Mouse (Mus musculus) stomach, postnatal 0 days (tissue): ENCODE results near the gene Esam. TPM values are rescaled to one million over a fixed set of nuclear protein-coding genes. Genes with fewer than 3 reads are reported as not detected.

Source experiments
- ATAC-seq: fragments of 200-750 bp; cut with Nextera tagmentation; 2 replicates; pipeline ENCODE4 v1.8.0; 2017; ENCODE audit not compliant: low FRiP score, low TSS enrichment
- DNase-seq: peaks from one replicate; pipeline ENCODE4 v3.0.0-alpha.2; 2016; ENCODE audit warnings: low spot score
- H3K27ac ChIP-seq: fragments of 300-500 bp; sonication (generic); replicated peaks from 2 replicates; pipeline ENCODE4 v1.5.1; 2014; ENCODE audit warnings: mild to moderate bottlenecking, control low read depth
- H3K27me3 ChIP-seq: fragments of 300-500 bp; sonication (generic); 2 replicates; pipeline ENCODE4 v1.6.1; 2014; ENCODE audit warnings: low read length; ENCODE audit not compliant: control insufficient read depth, insufficient read depth
- H3K36me3 ChIP-seq: fragments of 300-500 bp; sonication (generic); 2 replicates; pipeline ENCODE4 v1.6.1; 2014; ENCODE audit warnings: low read length, mixed read lengths; ENCODE audit not compliant: control insufficient read depth, insufficient read depth
- H3K4me1 ChIP-seq: fragments of 300-500 bp; sonication (generic); replicated peaks from 2 replicates; pipeline ENCODE4 v1.6.1; 2014; ENCODE audit warnings: antibody characterized with exemption; ENCODE audit not compliant: control insufficient read depth, insufficient read depth
- H3K4me2 ChIP-seq: fragments of 300-500 bp; sonication (generic); replicated peaks from 2 replicates; pipeline ENCODE4 v1.6.1; 2014; ENCODE audit warnings: low read depth, mild to moderate bottlenecking, control low read depth, moderate library complexity
- H3K4me3 ChIP-seq: fragments of 300-500 bp; sonication (generic); 2 replicates; pipeline ENCODE4 v1.5.1; 2014; ENCODE audit warnings: low read depth, low read length, control low read depth
- H3K9ac ChIP-seq: fragments of 300-500 bp; sonication (generic); 2 replicates; pipeline ENCODE4 v1.6.1; 2014; ENCODE audit warnings: mild to moderate bottlenecking, low read length, control low read depth, mixed read lengths
- H3K9me3 ChIP-seq: fragments of 300-500 bp; sonication (generic); 2 replicates; pipeline ENCODE4 v1.6.1; 2016; ENCODE audit warnings: low read length; ENCODE audit not compliant: control insufficient read depth
- CTCF ChIP-seq: IDR thresholded peaks from 2 replicates; pipeline ENCODE4 v1.5.1; 2016; ENCODE audit warnings: antibody characterized with exemption, low read depth, mild to moderate bottlenecking, moderate library complexity
- EP300 ChIP-seq: optimal IDR thresholded peaks from 2 replicates; pipeline ENCODE3; 2016; ENCODE audit warnings: antibody characterized with exemption
- WGBS: fragments of 180-500 bp; shearing (Covaris S2); extraction: QIAGEN DNeasy Blood & Tissue Kit; methylation state at CpG from one replicate; pipeline ENCODE4 v1.1.7; 2014; 5-methylcytosine and 5-hydroxymethylcytosine counted together
- polyA plus RNA-seq: library from polyadenylated mRNA; unstranded; fragments of >200 nt; fragmentation: Nextera tagmentation; extraction: Ambion mirVana; gene quantifications from 2 replicates; pipeline ENCODE4 v1.2.1, GENCODE M21; 2015

Gene Esam
- polyA plus RNA-seq, 1 experiment from 2014 or later: 30.5 TPM

DNA sequence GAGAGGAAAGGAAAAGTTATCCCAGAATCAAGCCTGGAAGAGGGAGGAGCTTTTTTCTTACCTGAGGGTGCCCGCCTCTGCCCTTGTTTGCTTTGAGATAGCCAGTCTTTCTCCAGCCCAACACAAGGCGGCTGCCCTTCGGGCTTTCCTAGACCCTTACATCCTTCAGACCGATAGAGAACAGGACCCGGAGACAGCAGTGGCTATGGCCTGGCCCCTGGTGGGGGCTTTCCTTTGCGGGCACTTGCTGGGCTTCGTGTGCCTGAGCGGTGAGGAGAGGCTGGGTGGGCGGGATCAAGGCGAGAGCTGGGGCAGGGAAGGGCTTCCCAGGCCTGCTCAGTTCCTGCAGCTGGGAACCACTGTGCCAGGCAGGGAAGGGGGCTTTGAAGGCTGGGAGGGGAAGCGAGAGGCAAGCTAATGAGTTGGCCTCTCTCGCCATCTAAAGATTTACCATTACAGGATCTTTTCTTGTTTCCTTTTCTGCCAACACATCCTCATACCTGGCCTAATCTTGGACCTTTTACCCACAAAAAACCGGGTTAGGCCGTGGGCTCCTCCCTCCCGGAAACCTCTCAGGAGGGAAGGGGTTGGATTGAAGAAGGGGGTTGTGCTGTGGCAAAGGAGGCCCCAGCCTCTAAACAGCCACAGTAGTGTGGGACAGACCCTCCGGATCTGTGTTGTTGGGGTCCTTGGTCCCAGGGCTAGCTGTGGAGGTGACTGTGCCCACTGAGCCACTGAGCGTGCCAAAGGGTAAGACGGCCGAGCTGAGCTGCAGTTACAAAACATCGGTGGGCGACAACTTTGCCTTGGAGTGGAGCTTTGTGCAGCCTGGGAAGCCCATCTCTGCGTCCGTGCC, 11.5 kb downstream of the Esam start, which contains the start of gene Vsig2:
TSS of gene Vsig2 (plus strand) at position 86 of the 856 bp plus-strand sequence.
- peak within 1 kb of the TSS; percentile 46 for H3K4me2 ChIP-seq
- DNase-seq (peak; percentile 68), ATAC-seq (peak; percentile 81)
- H3K9ac ChIP-seq: peak within 1 kb of the TSS; percentile 54
- no peaks in the 10 kb centered on the region for H3K9me3 ChIP-seq
- peak within 1 kb of the TSS; percentile 84 for H3K27ac ChIP-seq
- TF ChIP-seq EP300 (no peak), CTCF (no peak; the same call in 1 of the 2 replicates)
- H3K4me1 ChIP-seq: no peaks in the 10 kb centered on the region
- peak within 1 kb of the TSS; percentile 39 for H3K4me3 ChIP-seq
- 49% methylated on average over 22 of the region's 23 CpGs for WGBS
- no peaks in the 10 kb centered on the region for H3K36me3 ChIP-seq
- no peaks in the 10 kb centered on the region for H3K27me3 ChIP-seq

DNA sequence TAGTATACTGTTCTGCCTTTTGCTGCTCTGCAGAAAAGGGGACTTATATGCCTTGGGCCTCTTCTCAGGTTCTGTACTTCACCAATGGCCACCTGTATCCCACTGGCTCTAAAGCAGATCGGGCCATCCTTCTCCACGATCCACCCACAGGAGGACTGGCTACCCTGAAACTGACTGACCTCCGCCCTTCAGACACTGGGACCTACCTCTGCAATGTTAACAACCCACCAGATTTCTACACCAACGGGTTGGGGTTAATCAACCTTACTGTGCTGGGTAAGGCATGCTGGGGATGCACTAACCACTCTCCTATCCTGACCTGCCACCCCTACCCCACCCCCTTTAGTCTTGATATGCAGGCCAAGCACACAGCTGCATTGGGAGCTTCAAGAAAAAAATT, 12.3 kb downstream of the Esam start:
- 0 out of 2 replicates have a peak, but pooled peaks cover 2% of the 10 kb centered on the region for H3K4me1 ChIP-seq
- H3K4me2 ChIP-seq: peak overlapping the region; percentile 46
- peak overlapping the region; percentile 84; the same call in 1 of the 2 replicates for H3K27ac ChIP-seq
- peak overlapping the region; percentile 39; the same call in 1 of the 2 replicates for H3K4me3 ChIP-seq
- DNase-seq: no peak
- WGBS: 80% methylated on average over 4 of the region's 4 CpGs
- H3K27me3 ChIP-seq: no peaks in the 10 kb centered on the region
- no peak for ATAC-seq
- no peaks in the 10 kb centered on the region for H3K36me3 ChIP-seq
- no peak for TF ChIP-seq CTCF
- H3K9me3 ChIP-seq: no peaks in the 10 kb centered on the region
- peak overlapping the region; percentile 54 for H3K9ac ChIP-seq

DNA sequence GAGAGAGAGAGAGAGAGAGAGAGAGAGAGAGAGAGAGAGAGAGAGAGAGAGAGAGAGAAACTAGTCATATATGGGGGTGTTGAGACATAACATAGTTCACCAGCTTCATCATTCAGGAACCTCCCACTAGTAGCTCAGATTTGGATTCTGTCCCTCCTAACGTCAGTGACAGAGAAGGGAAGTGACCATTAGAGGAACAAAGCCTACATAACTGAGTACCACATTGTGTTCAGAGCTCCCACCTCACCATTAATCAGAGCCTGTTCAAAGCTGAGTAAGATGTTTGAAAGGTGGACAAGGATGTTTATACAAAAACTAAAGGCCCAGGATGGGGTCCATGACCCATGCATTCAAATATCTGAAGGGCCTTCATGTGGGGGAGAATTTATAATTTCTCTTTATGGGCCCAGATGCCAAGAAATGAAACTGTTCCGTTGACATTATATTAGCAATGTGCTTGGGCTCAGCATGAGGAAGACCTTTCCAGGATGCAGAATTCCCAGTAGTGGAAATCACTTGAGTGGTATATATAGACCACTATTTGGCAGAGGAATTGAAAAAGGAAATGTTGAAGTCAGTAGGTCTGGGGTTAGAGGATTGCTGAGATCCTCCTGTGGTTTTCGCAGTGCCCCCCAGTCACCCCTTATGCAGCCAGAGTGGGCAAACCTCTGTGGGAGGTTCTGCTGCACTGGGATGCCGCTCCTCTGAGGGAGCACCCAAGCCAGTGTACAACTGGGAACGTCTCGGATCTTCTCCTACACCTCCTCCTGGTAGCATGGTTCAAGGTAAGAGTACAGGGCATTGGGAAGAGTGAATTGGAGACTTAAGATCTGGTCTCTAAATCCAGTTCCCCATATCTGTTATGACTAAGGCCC, 13.1 kb downstream of the Esam start:
- 0 out of 2 replicates have a peak, but pooled peaks cover 2% of the 10 kb centered on the region for H3K4me1 ChIP-seq
- H3K27ac ChIP-seq: peak overlapping the region; percentile 20; the same call in 1 of the 2 replicates
- no peak for TF ChIP-seq CTCF
- TF ChIP-seq EP300: no peak
- 68% methylated on average over 6 of the region's 6 CpGs for WGBS
- no peak overlapping the region for H3K4me3 ChIP-seq
- no peaks in the 10 kb centered on the region for H3K27me3 ChIP-seq
- H3K4me2 ChIP-seq: no peak overlapping the region
- DNase-seq (no peak), ATAC-seq (no peak)
- no peaks in the 10 kb centered on the region for H3K9me3 ChIP-seq
- no peak overlapping the region for H3K9ac ChIP-seq
- H3K36me3 ChIP-seq: no peaks in the 10 kb centered on the region

DNA sequence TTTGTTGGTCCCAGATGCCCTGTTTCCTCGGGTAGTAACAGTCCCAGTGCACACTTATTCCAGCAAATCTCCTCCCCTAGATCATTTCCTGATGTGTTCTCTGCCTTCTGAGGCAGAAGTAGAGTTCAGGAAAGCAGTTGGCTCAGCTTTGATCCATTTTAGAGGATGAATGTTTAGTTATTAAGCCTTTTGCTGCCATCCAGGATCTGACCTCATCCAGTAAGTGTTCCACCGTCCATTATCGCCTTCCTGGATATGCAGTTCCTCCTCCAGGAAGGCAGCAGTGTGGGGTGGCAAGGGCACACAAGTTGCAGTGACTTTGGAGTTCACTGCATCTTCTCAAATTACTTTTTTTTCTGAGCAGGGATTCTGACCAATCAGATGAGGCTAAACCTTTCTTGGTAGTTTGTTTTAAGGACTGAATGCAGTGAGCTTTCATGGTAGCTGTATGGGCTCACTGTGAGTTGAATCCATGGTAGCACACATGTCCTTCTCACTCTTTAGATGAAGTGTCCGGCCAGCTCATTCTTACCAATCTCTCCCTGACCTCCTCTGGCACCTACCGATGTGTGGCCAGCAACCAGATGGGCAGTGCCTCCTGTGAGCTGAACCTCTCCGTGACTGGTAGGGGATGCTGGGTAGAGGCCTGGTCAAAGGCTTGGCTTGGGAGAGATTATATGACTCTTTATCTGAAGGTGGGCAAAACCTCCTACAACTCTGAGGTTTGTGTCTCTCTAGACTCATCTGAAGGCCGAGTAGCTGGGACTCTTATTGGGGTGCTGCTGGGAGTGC, 14.2 kb downstream of the Esam start:
- H3K27me3 ChIP-seq: no peaks in the 10 kb centered on the region
- ATAC-seq (no peak), DNase-seq (no peak)
- WGBS: 66% methylated on average over 7 of the region's 7 CpGs
- H3K4me1 ChIP-seq: 0 out of 2 replicates have a peak, but pooled peaks cover 2% of the 10 kb centered on the region
- H3K9me3 ChIP-seq: no peaks in the 10 kb centered on the region
- 0 out of 2 replicates have a peak overlapping the region, but pooled peaks have one; percentile 20 for H3K27ac ChIP-seq
- no peaks in the 10 kb centered on the region for H3K36me3 ChIP-seq
- no peak for TF ChIP-seq EP300
- TF ChIP-seq CTCF: no peak
- H3K4me2 ChIP-seq: no peak overlapping the region
- H3K4me3 ChIP-seq: no peak overlapping the region
- H3K9ac ChIP-seq: no peak overlapping the region

DNA sequence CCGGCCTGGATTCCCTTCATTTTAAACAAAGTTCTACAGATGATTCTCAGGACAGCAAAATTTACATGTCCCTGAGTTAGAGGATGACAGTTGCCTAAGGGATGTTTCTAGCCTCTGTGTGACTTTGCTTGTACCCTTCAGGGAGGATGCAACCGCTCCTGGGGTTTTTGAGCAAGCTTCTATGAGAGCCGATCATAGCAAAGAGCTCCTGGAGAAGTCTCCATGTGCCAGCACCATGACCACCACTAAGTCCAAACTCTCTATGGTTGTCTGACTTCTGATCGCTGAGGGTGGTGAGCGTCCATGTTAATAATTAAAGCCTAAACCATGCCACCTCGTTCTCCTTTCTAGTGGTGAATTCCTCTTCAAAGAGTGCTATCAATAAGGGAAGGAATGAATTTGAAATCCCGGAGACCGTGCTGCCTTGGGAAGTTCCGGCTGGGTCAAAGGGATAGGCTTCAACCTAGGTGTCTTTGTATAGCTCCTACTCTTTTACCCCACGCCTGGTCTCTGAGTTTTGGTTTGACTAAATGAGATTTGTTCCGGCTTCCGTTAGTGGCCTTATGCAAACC, 16.1 kb downstream of the Esam start:
- H3K36me3 ChIP-seq: no peaks in the 10 kb centered on the region
- peak overlapping the region; percentile 67 for H3K4me2 ChIP-seq
- WGBS: 35% methylated on average over 12 of the region's 12 CpGs
- no peak for ATAC-seq
- no peak overlapping the region for H3K9ac ChIP-seq
- no peak for TF ChIP-seq CTCF
- TF ChIP-seq EP300: no peak
- no peaks in the 10 kb centered on the region for H3K9me3 ChIP-seq
- no peak for DNase-seq
- 0 out of 2 replicates have a peak, but pooled peaks cover 2% of the 10 kb centered on the region for H3K4me1 ChIP-seq
- no peaks in the 10 kb centered on the region for H3K27me3 ChIP-seq
- peak overlapping the region; percentile 39 for H3K4me3 ChIP-seq
- H3K27ac ChIP-seq: peak overlapping the region; percentile 45
